Mouse (Mus musculus) lung, postnatal 10 days (tissue): ENCODE results near the gene Slc9a4.
"Not testable (repeated sequence)": the region's sequence is repeated elsewhere in the genome, so short reads cannot be mapped to it uniquely, and the experiment has no call there.

Experiments used
- DNase-seq: peaks from one replicate; pipeline ENCODE4 v3.0.0; 2021

Slc9a4 gene

DNA sequence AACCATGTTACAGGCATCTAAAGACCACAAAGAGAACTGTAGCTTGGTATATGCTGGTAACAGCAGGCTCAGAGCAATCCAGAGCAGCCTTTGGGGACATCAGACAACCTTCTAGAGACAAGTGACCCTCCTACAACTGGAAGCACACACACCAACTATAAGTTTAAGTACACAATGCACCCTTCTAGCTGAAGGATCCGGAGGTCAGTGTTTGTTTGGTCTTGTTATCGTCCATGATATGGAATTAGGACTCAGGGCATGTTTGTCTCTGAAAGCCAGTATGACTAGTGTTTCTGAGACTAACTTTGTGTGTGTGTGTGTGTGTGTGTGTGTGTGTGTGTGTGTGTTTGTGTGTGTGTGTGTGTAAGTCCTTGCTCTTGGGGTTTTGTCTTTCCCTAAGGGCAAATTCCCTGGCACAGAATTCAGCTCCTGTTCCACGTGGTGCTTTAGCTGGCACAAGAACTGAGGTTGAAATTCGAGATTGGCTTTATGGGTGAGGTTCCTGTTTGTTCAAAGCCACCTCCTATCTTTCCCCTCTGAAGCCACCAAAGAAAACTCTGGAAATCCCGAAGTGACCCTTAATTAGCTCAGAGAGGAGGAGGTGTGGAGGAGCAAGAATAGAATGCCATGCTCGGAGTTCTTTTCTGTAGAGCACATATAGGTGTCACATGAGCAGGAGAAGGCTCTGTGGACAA is 71.1 kb downstream of the Slc9a4 start:
- no peak for DNase-seq

GRCm38 (mm10) chr1:40657035-40657434 is 77.2 kb downstream of the Slc9a4 start:
- no peak for DNase-seq

- peak; percentile 59 for DNase-seq
These were observed 78.2 kb downstream of the Slc9a4 start for GRCm38 (mm10) chr1:40657978-40658496.

GRCm38 (mm10) chr1:40659017-40659416 is 79.1 kb downstream of the Slc9a4 start:
- no peak for DNase-seq

GRCm38 (mm10) chr1:40659496-40659895 is 79.6 kb downstream of the Slc9a4 start:
- DNase-seq: no peak

GRCm38 (mm10) chr1:40660838-40661237 is 81.0 kb downstream of the Slc9a4 start:
- DNase-seq: no peak

- no peak for DNase-seq
These were observed 85.8 kb downstream of the Slc9a4 start for GRCm38 (mm10) chr1:40665401-40666370.

- not testable (repeated sequence) for DNase-seq
These were observed 87.6 kb downstream of the Slc9a4 start for GRCm38 (mm10) chr1:40667442-40667841.

- DNase-seq: no peak
These were observed 90.1 kb downstream of the Slc9a4 start for GRCm38 (mm10) chr1:40670025-40670424.

DNA sequence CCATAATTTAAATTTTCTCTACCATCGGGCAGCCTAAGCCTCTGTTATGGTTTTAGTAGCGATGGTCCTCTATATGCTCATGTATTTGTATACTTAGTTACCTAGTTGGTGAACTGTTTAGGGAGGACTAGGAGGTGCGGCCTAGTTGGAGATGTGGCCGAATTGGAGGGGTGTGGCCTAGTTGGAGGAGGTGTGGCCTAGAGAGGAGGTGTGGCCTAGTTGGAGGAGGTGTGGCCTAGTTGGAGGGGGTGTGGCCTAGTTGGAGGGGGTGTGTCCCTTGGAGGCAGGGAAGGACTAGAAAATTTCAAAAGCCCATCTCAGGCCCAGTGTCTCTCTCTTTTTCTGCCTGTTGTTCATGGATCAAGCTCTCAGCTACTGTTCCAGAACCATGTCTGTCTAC is 91.6 kb downstream of the Slc9a4 start:
- DNase-seq: no peak

DNA sequence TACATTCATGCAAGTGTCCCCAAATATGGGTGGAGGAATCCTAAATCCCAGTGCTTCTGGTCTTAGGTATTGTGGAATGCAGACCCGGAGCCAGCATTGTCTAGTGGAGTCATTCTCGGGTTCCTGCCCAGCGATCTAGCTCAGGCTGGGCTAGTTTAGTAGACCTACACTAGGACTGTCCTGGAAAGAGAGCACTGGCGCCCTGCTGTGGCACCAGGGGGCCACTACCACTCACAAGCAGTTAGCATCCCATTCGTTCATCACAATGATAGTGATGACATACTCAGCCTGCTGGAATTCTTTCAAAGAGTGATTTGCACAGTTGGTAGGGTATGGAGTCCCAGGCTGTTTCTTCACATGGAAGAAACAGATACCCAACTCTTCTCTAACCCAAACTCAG is 97.4 kb downstream of the Slc9a4 start:
- DNase-seq: no peak
